Mouse (Mus musculus) midbrain, embryonic 15.5 days (tissue): ENCODE measurements around the gene Fam124b. TPM values are rescaled to one million over a fixed set of nuclear protein-coding genes. Genes with fewer than 3 reads are reported as not detected.

Experiments used
- ATAC-seq: fragments of 200-750 bp; cut with Nextera tagmentation; replicated peaks from 2 replicates; pipeline ENCODE4 v1.8.0; 2017; ENCODE audit warnings: moderate TSS enrichment
- H3K27ac ChIP-seq: fragments of 300-500 bp; sonication (generic); 2 replicates; pipeline ENCODE4 v1.5.1; 2015; ENCODE audit warnings: mild to moderate bottlenecking, inconsistent platforms
- H3K27me3 ChIP-seq: fragments of 300-500 bp; sonication (generic); replicated peaks from 2 replicates; pipeline ENCODE4 v1.6.1; 2015; ENCODE audit warnings: inconsistent platforms
- H3K36me3 ChIP-seq: fragments of 300-500 bp; sonication (generic); replicated peaks from 2 replicates; pipeline ENCODE4 v1.6.1; 2015; ENCODE audit warnings: inconsistent platforms
- H3K4me1 ChIP-seq: fragments of 300-500 bp; sonication (generic); 2 replicates; pipeline ENCODE4 v1.6.1; 2015; ENCODE audit warnings: inconsistent platforms
- H3K4me2 ChIP-seq: fragments of 300-500 bp; sonication (generic); 2 replicates; pipeline ENCODE4 v1.6.1; 2015; ENCODE audit warnings: inconsistent platforms, mild to moderate bottlenecking, moderate library complexity
- H3K4me3 ChIP-seq: fragments of 300-500 bp; sonication (generic); 2 replicates; pipeline ENCODE4 v1.5.1; 2015; ENCODE audit warnings: mild to moderate bottlenecking, inconsistent platforms
- H3K9ac ChIP-seq: fragments of 300-500 bp; sonication (generic); 2 replicates; pipeline ENCODE4 v1.6.1; 2015; ENCODE audit warnings: mild to moderate bottlenecking, inconsistent platforms
- H3K9me3 ChIP-seq: fragments of 300-500 bp; sonication (generic); 2 replicates; pipeline ENCODE4 v1.6.1; 2016; ENCODE audit warnings: inconsistent platforms
- WGBS: fragments of 180-500 bp; shearing (Covaris S2); methylation state at CpG from one replicate; pipeline ENCODE4 v1.1.7; 2015; ENCODE audit warnings: mixed read lengths; 5-methylcytosine and 5-hydroxymethylcytosine counted together
- polyA plus RNA-seq: library from polyadenylated mRNA; unstranded; fragments of >200 nt; fragmentation: Nextera tagmentation; extraction: Ambion mirVana; gene quantifications from 2 replicates; pipeline ENCODE4 v1.2.1, GENCODE M21; 2015

Fam124b gene
- polyA plus RNA-seq, 1 experiment from 2014 or later: 1.1 TPM

DNA sequence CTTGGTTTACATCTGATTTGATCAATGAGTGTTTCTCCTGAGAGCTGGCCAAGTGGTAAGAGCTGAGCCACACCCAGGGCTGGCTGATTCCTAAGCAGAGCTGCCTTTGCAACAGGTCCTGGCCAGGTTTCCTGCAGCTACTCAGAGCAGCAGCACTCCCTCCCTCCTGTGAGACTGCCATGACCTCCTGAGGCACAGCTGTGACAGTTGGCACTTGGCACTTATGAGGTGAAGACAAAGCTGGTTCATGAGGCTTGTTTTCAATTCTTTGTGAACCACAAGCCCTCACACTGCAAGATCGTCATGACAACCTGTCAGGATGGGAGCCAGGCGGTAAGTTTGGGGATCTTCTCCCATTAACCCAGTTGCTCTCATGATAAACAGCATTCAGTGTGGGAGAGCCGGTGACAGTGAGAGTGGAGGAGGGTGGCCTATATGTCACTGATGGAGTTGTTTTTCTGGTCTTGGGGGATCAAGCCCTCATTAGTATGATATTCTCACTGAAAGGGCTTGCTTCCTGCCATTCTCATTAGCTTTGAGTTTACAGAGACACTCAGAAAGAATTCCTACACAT lies 6.7 kb upstream of the Fam124b start:
- Histone ChIP-seq H3K4me2 (no peak overlapping the region), H3K27ac (no peak overlapping the region), H3K9ac (no peak overlapping the region), H3K4me3 (no peak overlapping the region), H3K9me3 (no peaks in the 10 kb centered on the region), H3K27me3 (no peaks in the 10 kb centered on the region), H3K4me1 (peaks cover 8% of the 10 kb centered on the region; the same call in 1 of the 2 replicates), H3K36me3 (no peaks in the 10 kb centered on the region)
- peak; percentile 59 for ATAC-seq
- 25% methylated on average over 3 of the region's 3 CpGs for WGBS

DNA sequence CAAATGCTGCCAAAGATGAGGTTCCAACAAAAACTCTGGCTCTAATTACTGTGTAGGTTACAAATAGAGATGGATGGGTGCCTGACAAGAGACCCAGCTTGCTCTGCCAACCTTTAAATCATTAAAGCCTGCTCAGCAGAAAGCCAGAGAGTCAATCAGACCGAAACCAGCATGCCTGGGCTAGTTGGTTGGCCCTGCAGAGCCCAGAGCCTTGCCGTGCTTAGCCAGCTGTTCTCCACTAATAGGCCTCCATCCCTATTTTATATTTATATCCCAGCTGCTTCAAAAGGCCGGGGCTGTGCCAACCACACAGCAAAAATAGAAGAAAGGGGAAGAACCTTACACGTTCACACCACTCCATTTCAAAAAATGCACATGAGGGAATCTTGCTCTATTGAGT lies 2.9 kb upstream of the Fam124b start:
- Histone ChIP-seq H3K9me3 (no peaks in the 10 kb centered on the region), H3K27me3 (no peaks in the 10 kb centered on the region), H3K36me3 (no peaks in the 10 kb centered on the region), H3K4me1 (peaks cover 8% of the 10 kb centered on the region; the same call in 1 of the 2 replicates), H3K9ac (no peak overlapping the region), H3K27ac (no peak overlapping the region), H3K4me2 (no peak overlapping the region), H3K4me3 (no peak overlapping the region)
- ATAC-seq: peak; percentile 69
- 67% methylated on average over 4 of the region's 4 CpGs for WGBS

DNA sequence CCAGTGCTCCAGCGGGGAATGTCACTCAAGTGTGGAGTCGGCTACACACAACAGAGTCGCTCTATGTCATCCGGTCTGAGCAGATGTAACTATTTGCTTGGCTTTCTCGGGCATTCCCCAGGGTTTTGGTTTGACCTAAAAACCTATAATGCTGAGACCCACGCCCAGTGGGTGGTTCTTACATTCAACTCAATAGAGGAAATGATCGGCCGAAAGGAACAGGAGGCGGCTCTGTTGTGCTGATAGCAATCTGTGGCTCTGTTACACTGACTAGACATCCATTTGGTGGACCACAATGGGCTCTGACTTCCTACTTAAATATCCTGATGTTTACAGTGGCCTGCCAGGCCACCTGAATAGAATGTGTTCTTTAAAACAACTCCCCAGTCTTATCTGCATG lies 4.4 kb downstream of the Fam124b start:
- Histone ChIP-seq H3K4me1 (no peaks in the 10 kb centered on the region), H3K9me3 (no peaks in the 10 kb centered on the region), H3K27me3 (no peaks in the 10 kb centered on the region), H3K27ac (no peak overlapping the region), H3K4me2 (no peak overlapping the region), H3K4me3 (no peak overlapping the region), H3K36me3 (no peaks in the 10 kb centered on the region), H3K9ac (no peak overlapping the region)
- 79% methylated on average over 9 of the region's 9 CpGs for WGBS
- no peak for ATAC-seq

DNA sequence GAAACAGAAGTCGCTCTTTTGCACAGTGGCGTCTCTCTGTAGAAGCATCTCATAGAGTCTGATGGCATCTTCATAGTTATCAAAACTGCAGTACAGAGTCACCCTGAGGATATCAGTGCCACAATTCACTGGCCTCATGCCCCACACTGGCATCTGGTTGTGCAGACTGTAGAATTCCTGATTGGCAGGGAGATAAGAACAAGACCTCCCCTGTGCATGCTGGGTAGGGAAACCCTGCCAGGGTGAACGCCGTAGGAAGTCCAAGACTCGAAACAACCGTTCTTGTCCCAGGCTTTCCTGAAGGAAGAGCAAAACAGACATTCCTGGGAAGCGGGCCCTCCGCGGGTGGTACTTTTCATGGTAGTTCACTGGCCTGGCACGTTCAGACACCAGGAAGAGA lies 5.1 kb downstream of the Fam124b start:
- H3K27ac ChIP-seq: no peak overlapping the region
- H3K4me1 ChIP-seq: no peaks in the 10 kb centered on the region
- no peaks in the 10 kb centered on the region for H3K27me3 ChIP-seq
- H3K4me2 ChIP-seq: no peak overlapping the region
- no peak for ATAC-seq
- no peak overlapping the region for H3K9ac ChIP-seq
- H3K4me3 ChIP-seq: no peak overlapping the region
- WGBS: 92% methylated on average over 10 of the region's 10 CpGs
- H3K9me3 ChIP-seq: no peaks in the 10 kb centered on the region
- no peaks in the 10 kb centered on the region for H3K36me3 ChIP-seq

DNA sequence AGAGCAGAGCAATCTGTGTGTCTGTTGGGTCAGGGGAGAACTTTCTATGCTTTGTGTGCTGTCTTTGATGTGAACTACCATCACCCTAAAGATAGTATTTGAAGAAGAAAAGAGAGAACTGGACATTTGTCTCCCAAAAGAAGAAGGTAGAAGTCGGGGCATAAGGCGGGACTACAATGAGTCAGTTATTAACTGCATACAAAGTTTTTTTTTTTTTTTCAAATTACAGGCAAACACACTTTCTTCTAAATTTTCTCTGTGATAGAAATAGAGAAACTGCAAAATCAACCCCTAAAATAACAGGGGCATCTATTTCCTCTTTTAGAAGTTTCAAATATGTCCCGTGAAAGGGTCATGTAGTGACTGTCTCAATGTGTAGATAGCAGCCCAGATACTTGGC lies 16.0 kb downstream of the Fam124b start:
- H3K27me3 ChIP-seq: no peaks in the 10 kb centered on the region
- no peak overlapping the region for H3K4me3 ChIP-seq
- WGBS: 92% methylated on average over 3 of the region's 3 CpGs
- H3K9me3 ChIP-seq: no peaks in the 10 kb centered on the region
- no peaks in the 10 kb centered on the region for H3K4me1 ChIP-seq
- H3K9ac ChIP-seq: no peak overlapping the region
- no peak overlapping the region for H3K27ac ChIP-seq
- ATAC-seq: no peak
- H3K4me2 ChIP-seq: no peak overlapping the region
- no peaks in the 10 kb centered on the region for H3K36me3 ChIP-seq

DNA sequence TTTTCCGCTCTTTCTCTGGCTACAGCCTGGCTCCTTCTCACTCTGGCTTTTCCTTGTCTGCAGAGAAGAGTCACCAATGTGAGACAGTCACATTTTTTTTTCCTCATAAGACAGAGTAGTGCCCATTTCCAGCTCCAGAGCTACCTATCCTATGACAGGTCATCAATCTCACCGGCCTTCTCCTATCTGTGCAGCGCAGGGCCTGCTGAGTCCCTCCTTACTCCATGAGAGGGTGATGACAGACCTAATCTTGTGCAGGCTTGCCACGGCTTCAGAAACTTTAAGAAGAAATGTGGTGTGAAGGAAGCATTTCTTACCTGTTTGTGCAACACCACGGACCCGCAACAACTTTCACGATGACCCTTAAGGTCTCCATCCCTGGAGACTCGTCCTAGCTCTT lies 25.4 kb downstream of the Fam124b start:
- ATAC-seq: no peak
- H3K27me3 ChIP-seq: no peaks in the 10 kb centered on the region
- H3K4me2 ChIP-seq: no peak overlapping the region
- H3K9me3 ChIP-seq: no peaks in the 10 kb centered on the region
- H3K4me1 ChIP-seq: no peaks in the 10 kb centered on the region
- no peaks in the 10 kb centered on the region for H3K36me3 ChIP-seq
- H3K27ac ChIP-seq: no peak overlapping the region
- no peak overlapping the region for H3K4me3 ChIP-seq
- 90% methylated on average over 8 of the region's 8 CpGs for WGBS
- H3K9ac ChIP-seq: no peak overlapping the region

DNA sequence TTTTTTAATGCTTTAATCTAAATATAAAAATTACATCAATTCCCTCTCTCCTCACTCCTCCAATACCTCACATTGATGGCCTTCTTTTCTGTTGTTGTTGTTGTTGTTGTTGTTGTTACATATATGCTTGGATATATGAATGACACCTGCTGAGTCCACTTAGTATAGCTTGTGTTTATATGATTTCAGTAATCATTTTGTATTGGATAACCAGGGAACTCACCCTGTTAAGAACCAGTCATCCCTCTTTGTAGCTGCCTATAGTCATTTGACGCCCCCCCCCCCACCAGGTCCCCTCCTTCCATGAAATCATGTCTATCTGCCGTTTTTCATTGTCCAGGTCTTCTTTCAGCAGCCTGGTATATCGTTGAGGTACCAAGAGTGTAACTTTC lies 36.9 kb downstream of the Fam124b start:
- H3K4me1 ChIP-seq: no peaks in the 10 kb centered on the region
- H3K9ac ChIP-seq: no peak overlapping the region
- peak; percentile 35; the same call in 1 of the 2 replicates for ATAC-seq
- H3K9me3 ChIP-seq: no peaks in the 10 kb centered on the region
- no peak overlapping the region for H3K27ac ChIP-seq
- no peaks in the 10 kb centered on the region for H3K36me3 ChIP-seq
- no peaks in the 10 kb centered on the region for H3K27me3 ChIP-seq
- no peak overlapping the region for H3K4me2 ChIP-seq
- 49% methylated on average over 3 of the region's 3 CpGs for WGBS
- H3K4me3 ChIP-seq: no peak overlapping the region

DNA sequence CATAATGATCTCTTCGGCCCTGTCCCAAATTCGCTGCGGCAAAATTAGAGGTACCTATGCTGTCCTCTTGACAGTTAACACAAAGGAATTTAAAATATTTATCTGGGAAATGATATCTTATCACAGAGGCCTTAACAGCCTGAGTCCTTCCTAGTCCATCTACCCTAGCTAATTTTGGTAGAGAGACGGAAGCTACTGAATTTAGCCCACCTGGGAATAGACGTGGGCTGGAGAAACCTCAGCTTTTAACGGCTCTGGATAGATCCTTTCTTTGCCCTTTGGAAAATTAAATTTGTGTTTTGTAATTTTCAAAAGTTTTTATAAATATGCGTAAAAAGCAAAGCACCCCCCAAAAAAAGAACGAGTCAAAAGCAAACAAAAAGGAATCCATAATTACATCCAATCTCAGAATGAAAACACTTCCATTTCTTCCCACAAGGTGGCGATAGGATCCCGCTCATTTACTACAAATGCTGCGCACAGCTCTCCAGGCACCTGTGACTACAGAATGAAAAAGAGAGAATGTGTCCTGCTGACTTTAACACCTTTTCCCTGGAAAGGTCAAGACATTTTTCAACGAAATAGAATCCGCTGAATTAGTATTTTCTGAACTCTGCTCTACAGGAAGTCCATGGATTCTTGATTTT lies 37.4 kb downstream of the Fam124b start:
- 38% methylated on average over 13 of the region's 13 CpGs for WGBS
- no peaks in the 10 kb centered on the region for H3K36me3 ChIP-seq
- ATAC-seq: peak; percentile 81
- no peak overlapping the region for H3K9ac ChIP-seq
- no peaks in the 10 kb centered on the region for H3K9me3 ChIP-seq
- no peaks in the 10 kb centered on the region for H3K27me3 ChIP-seq
- no peak overlapping the region for H3K4me3 ChIP-seq
- H3K4me2 ChIP-seq: no peak overlapping the region; the same call in 1 of the 2 replicates
- H3K4me1 ChIP-seq: no peaks in the 10 kb centered on the region
- no peak overlapping the region for H3K27ac ChIP-seq

DNA sequence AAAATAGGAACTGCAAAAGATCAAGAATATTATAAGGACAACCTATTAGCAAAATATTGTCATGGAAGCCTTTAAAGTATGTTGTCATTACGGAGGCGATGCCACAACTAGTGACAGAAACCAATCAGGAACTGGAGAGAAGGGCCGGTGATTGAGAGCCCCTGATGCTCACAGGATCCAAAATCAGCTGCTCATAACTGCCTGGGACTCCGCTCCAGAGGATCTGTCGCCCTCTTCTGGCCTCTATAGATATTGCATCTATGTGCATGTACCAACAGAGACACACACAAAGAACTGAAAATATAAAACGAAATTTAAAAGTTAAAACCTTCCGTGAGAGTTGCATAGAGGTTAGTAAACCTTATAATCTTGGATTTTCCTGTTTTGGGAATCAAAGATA lies 38.1 kb downstream of the Fam124b start:
- ATAC-seq: 0 out of 2 replicates have a peak, but pooled peaks have one; percentile 55
- Histone ChIP-seq H3K9ac (no peak overlapping the region), H3K27ac (no peak overlapping the region), H3K27me3 (no peaks in the 10 kb centered on the region), H3K4me3 (no peak overlapping the region), H3K4me1 (no peaks in the 10 kb centered on the region), H3K4me2 (no peak overlapping the region), H3K36me3 (no peaks in the 10 kb centered on the region), H3K9me3 (no peaks in the 10 kb centered on the region)
- WGBS: 64% methylated on average over 7 of the region's 7 CpGs

DNA sequence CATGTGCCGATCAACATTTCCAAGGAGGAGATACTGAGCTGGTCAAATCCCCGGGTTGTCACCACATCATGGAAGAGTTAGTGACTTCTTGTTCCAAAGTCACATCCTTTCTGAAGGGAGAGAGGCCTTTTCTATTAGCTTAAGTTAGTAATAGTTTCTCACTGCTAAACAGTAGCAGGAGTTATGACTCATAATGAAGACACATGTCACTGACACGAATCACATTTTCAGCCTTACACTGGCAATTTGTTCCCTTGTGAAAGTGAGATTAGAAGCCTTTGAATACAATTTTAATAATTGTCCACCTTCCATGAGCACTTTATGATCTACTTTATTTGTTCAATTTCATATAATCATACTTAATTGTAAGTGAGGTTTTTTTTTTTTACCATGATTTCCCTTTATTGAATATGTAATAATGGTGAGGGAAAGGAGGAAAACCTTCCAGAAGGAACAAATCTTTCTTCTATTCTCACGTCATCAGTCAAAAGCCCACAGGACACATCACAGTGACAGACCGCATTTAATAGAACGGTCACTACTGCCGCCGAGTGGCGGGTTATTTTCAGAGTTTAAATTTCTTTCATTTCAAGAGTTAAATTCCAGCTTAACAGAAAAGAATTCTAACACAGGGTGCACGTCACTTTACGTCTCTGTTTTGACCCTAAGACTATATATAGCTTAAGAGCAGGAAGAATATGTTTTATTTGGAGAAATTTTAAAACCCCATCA lies 40.5 kb downstream of the Fam124b start:
- 61% methylated on average over 11 of the region's 11 CpGs for WGBS
- H3K27ac ChIP-seq: no peak overlapping the region
- H3K36me3 ChIP-seq: no peaks in the 10 kb centered on the region
- no peaks in the 10 kb centered on the region for H3K4me1 ChIP-seq
- no peak for ATAC-seq
- no peak overlapping the region for H3K9ac ChIP-seq
- H3K9me3 ChIP-seq: no peaks in the 10 kb centered on the region
- no peaks in the 10 kb centered on the region for H3K27me3 ChIP-seq
- no peak overlapping the region for H3K4me3 ChIP-seq
- no peak overlapping the region for H3K4me2 ChIP-seq

DNA sequence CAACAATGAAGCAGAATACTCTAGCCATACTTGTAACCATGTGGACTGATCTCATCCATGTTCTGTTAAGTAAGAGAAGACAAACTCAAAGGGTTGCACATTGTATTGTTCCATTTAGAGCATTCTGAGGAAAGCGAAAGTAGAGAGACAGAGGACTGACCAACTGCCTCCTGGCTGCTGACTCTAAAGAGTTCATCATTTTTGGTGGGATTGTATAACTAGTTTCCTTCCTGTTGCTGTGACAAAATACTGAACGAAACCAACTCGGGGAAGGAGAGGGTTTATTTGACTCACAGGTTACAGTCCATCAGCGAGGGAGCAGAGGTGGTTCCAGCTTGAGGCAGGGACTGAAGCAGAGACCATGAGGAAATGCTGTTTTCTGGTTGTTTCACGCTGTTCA lies 50.6 kb downstream of the Fam124b start:
- Histone ChIP-seq H3K4me1 (no peaks in the 10 kb centered on the region), H3K27me3 (no peaks in the 10 kb centered on the region), H3K9ac (no peak overlapping the region), H3K4me3 (no peak overlapping the region), H3K27ac (no peak overlapping the region), H3K36me3 (no peaks in the 10 kb centered on the region), H3K9me3 (no peaks in the 10 kb centered on the region), H3K4me2 (no peak overlapping the region)
- ATAC-seq: no peak
- 85% methylated on average over 5 of the region's 5 CpGs for WGBS

DNA sequence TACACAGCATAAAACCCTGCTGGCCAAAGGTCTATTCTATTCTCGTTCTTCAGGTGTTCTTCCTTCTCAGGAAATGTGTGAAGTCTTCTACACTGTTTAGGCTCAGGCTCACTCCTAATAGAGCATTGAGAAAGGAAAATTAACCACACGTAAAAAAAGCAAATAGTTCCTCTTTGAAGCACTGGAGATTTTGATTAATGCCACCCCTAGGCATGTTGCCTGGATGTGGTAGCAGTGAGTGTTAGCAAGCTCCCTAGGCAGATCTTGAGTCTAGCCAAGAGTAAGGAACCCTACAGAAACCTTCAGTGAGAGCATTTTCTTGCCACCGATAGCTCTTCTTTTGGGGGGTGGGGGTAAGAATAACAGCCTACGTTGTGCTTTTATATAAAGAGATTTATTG lies 51.7 kb downstream of the Fam124b start:
- H3K4me3 ChIP-seq: no peak overlapping the region
- H3K9ac ChIP-seq: no peak overlapping the region
- no peaks in the 10 kb centered on the region for H3K9me3 ChIP-seq
- H3K36me3 ChIP-seq: no peaks in the 10 kb centered on the region
- H3K4me1 ChIP-seq: no peaks in the 10 kb centered on the region
- no peaks in the 10 kb centered on the region for H3K27me3 ChIP-seq
- ATAC-seq: no peak
- H3K4me2 ChIP-seq: no peak overlapping the region
- 85% methylated on average over 4 of the region's 4 CpGs for WGBS
- H3K27ac ChIP-seq: no peak overlapping the region

DNA sequence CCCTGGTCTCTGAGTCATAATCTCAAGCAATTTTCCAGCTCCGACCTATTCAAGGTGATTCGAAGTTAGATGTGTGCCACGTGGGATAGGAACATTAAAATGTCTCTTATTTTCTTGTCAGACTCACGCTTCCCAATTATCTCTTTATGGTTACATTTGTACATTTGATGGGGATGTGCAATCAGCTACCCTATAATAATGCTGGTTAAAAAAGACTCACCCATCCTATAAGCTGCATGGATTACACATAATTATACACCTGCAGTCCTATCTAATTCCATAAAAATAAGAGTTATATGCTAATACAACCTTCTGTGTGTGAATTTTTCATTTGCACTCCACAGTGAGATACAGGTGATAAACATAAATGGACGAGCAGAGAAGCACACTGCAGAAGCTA lies 52.9 kb downstream of the Fam124b start:
- Histone ChIP-seq H3K36me3 (no peaks in the 10 kb centered on the region), H3K4me2 (no peak overlapping the region), H3K9ac (no peak overlapping the region), H3K9me3 (no peaks in the 10 kb centered on the region), H3K27me3 (no peaks in the 10 kb centered on the region), H3K27ac (no peak overlapping the region), H3K4me3 (no peak overlapping the region), H3K4me1 (no peaks in the 10 kb centered on the region)
- ATAC-seq: no peak
- 77% methylated on average over 5 of the region's 5 CpGs for WGBS
